21 mouse cellular contexts compared by ENCODE assay signal in genomic region chr14:48603490-48603889, GRCm38 (mm10).
"Had no signal": no experiment of that assay in that cellular context is flagged by ENCODE, and none has a peak within 500 bp of the region (broad histone marks: within the 10 kb centered on the region; RNA-seq: fewer than 3 reads in every experiment).

No protein-coding gene starts in this region.

- H3K9ac ChIP-seq: heart, embryonic 12.5 days; hindbrain, embryonic 13.5 days; hindbrain, embryonic 15.5 days; limb, embryonic 13.5 days; limb, embryonic 15.5 days; liver, embryonic 12.5 days; liver, embryonic 14.5 days had no signal

- H3K4me1 ChIP-seq: heart, embryonic 10.5 days; heart, embryonic 12.5 days; hindbrain, embryonic 15.5 days; limb, embryonic 13.5 days; limb, embryonic 15.5 days; liver, embryonic 12.5 days had no signal

- H3K36me3 ChIP-seq: heart, embryonic 10.5 days; heart, embryonic 12.5 days; hindbrain, embryonic 13.5 days; hindbrain, embryonic 15.5 days; limb, embryonic 13.5 days; limb, embryonic 15.5 days; liver, embryonic 12.5 days had no signal

- H3K4me3 ChIP-seq: heart, embryonic 10.5 days; heart, embryonic 12.5 days; hindbrain, embryonic 13.5 days; hindbrain, embryonic 15.5 days; limb, embryonic 13.5 days; limb, embryonic 15.5 days; liver, embryonic 12.5 days had no signal

- DNase-seq: gastrocnemius, postnatal 14 days; gastrocnemius, postnatal 36 days; heart, adult 18-20 months; heart, postnatal 10 days; kidney, adult 2 months; kidney, postnatal 10 days; kidney, postnatal 25 days; layer of hippocampus, adult 9-11 months; layer of hippocampus, postnatal 36 days; left cerebral cortex, postnatal 4 days; lung, adult 18-20 months had no signal

- H3K27ac ChIP-seq: heart, embryonic 10.5 days; hindbrain, embryonic 13.5 days; hindbrain, embryonic 15.5 days; hindbrain, postnatal 0 days; limb, embryonic 13.5 days; limb, embryonic 15.5 days; liver, embryonic 12.5 days; liver, embryonic 14.5 days had no signal

- H3K4me2 ChIP-seq: heart, embryonic 12.5 days; hindbrain, embryonic 13.5 days; hindbrain, embryonic 15.5 days; limb, embryonic 13.5 days; limb, embryonic 15.5 days; liver, embryonic 12.5 days had no signal

- ATAC-seq: hindbrain, postnatal 0 days; intestine, embryonic 16.5 days; liver, embryonic 12.5 days had no signal

- H3K9me3 ChIP-seq: heart, embryonic 10.5 days; heart, embryonic 12.5 days; hindbrain, embryonic 13.5 days; hindbrain, embryonic 15.5 days; limb, embryonic 13.5 days; limb, embryonic 15.5 days; liver, embryonic 12.5 days had no signal

- H3K27me3 ChIP-seq: heart, embryonic 12.5 days; hindbrain, embryonic 13.5 days; hindbrain, embryonic 15.5 days; limb, embryonic 13.5 days; limb, embryonic 15.5 days; liver, embryonic 12.5 days had no signal
